Mouse (Mus musculus): ENCODE data around the gene Pim3. TPM values are rescaled to one million over a fixed set of nuclear protein-coding genes. Genes with fewer than 3 reads are reported as not detected.
A peak's percentile ranks its signal among the peaks of the same experiment; 100 is the strongest.

The Pim3 gene
- polyA plus RNA-seq, 1 experiment from 2014 or later = 43.6 TPM

- whole genome bisulfite sequencing = 10% methylated on average over 28 of the region's 28 CpGs
- peaks cover 14% of the 10 kb centered on the region for H3K4me1 ChIP-seq
- H3K9me3 ChIP-seq = no peaks in the 10 kb centered on the region
- DNase-seq (ENCODE audit: low spot score) = peak; percentile 87
- no peaks in the 10 kb centered on the region for H3K36me3 ChIP-seq (replicated peaks)
- peaks cover 13% of the 10 kb centered on the region for H3K27me3 ChIP-seq (replicated peaks; ENCODE audit: low read depth, poor library complexity, severe bottlenecking)
- H3K27ac ChIP-seq (replicated peaks) = no peak overlapping the region
- peak overlapping the region; percentile 40 for H3K4me3 ChIP-seq
Measured at GRCm38 (mm10) chr15:88876155-88877020, 14.4 kb downstream of the Pim3 start.

GRCm38 (mm10) chr15:88877021-88877400, 15.0 kb downstream of the Pim3 start:
- peaks cover 15% of the 10 kb centered on the region for H3K4me1 ChIP-seq
- no peaks in the 10 kb centered on the region for H3K9me3 ChIP-seq
- DNase-seq (ENCODE audit: low spot score) = no peak
- no peak overlapping the region for H3K4me3 ChIP-seq
- no peak overlapping the region for H3K27ac ChIP-seq (replicated peaks)
- H3K27me3 ChIP-seq (replicated peaks; ENCODE audit: low read depth, poor library complexity, severe bottlenecking) = peaks cover 13% of the 10 kb centered on the region
- 80% methylated on average over 10 of the region's 10 CpGs for WGBS
- no peaks in the 10 kb centered on the region for H3K36me3 ChIP-seq (replicated peaks)

- Histone ChIP-seq H3K9me3 (no peaks in the 10 kb centered on the region), H3K4me1 (peaks cover 5% of the 10 kb centered on the region), H3K36me3 (replicated peaks) (no peaks in the 10 kb centered on the region), H3K4me3 (no peak overlapping the region), H3K27ac (replicated peaks) (no peak overlapping the region), H3K27me3 (replicated peaks; ENCODE audit: low read depth, poor library complexity, severe bottlenecking) (peaks cover 4% of the 10 kb centered on the region; the same call in 1 of the 2 replicates)
- 60% methylated on average over 22 of the region's 22 CpGs for WGBS
- DNase-seq (ENCODE audit: low spot score) = no peak
Measured at GRCm38 (mm10) chr15:88881253-88882044, 19.5 kb downstream of the Pim3 start.

- Histone ChIP-seq H3K27me3 (replicated peaks; ENCODE audit: low read depth, poor library complexity, severe bottlenecking) (peaks cover 6% of the 10 kb centered on the region), H3K4me1 (peaks cover 4% of the 10 kb centered on the region), H3K27ac (replicated peaks) (no peak overlapping the region), H3K36me3 (replicated peaks) (no peaks in the 10 kb centered on the region), H3K9me3 (no peaks in the 10 kb centered on the region), H3K4me3 (no peak overlapping the region)
- WGBS = 71% methylated on average over 4 of the region's 4 CpGs
- DNase-seq (ENCODE audit: low spot score) = no peak
Measured at GRCm38 (mm10) chr15:88882851-88883250, 20.9 kb downstream of the Pim3 start.

GRCm38 (mm10) chr15:88883342-88883741, 21.4 kb downstream of the Pim3 start:
- no peak overlapping the region for H3K4me3 ChIP-seq
- H3K27ac ChIP-seq (replicated peaks) = no peak overlapping the region
- H3K27me3 ChIP-seq (replicated peaks; ENCODE audit: low read depth, poor library complexity, severe bottlenecking) = peaks cover 7% of the 10 kb centered on the region
- H3K9me3 ChIP-seq = no peaks in the 10 kb centered on the region
- peaks cover 4% of the 10 kb centered on the region for H3K4me1 ChIP-seq
- 90% methylated on average over 9 of the region's 9 CpGs for WGBS
- no peak for DNase-seq (ENCODE audit: low spot score)
- no peaks in the 10 kb centered on the region for H3K36me3 ChIP-seq (replicated peaks)

GRCm38 (mm10) chr15:88885376-88885775, 23.4 kb downstream of the Pim3 start:
- no peak for DNase-seq (ENCODE audit: low spot score)
- Histone ChIP-seq H3K36me3 (replicated peaks) (no peaks in the 10 kb centered on the region), H3K27ac (replicated peaks) (no peak overlapping the region), H3K4me3 (no peak overlapping the region), H3K4me1 (peaks cover 8% of the 10 kb centered on the region), H3K9me3 (no peaks in the 10 kb centered on the region), H3K27me3 (replicated peaks; ENCODE audit: low read depth, poor library complexity, severe bottlenecking) (peaks cover 25% of the 10 kb centered on the region)
- 85% methylated on average over 6 of the region's 6 CpGs for WGBS

GRCm38 (mm10) chr15:88889032-88889431, 27.0 kb downstream of the Pim3 start:
- Histone ChIP-seq H3K4me1 (peaks cover 19% of the 10 kb centered on the region), H3K36me3 (replicated peaks) (no peaks in the 10 kb centered on the region), H3K4me3 (no peak overlapping the region), H3K9me3 (no peaks in the 10 kb centered on the region), H3K27ac (replicated peaks) (no peak overlapping the region), H3K27me3 (replicated peaks; ENCODE audit: low read depth, poor library complexity, severe bottlenecking) (peaks cover 45% of the 10 kb centered on the region)
- 86% methylated on average over 3 of the region's 3 CpGs for WGBS
- no peak for DNase-seq (ENCODE audit: low spot score)

GRCm38 (mm10) chr15:88889994-88890393, 28.0 kb downstream of the Pim3 start:
- Histone ChIP-seq H3K27me3 (replicated peaks; ENCODE audit: low read depth, poor library complexity, severe bottlenecking) (peaks cover 48% of the 10 kb centered on the region), H3K36me3 (replicated peaks) (no peaks in the 10 kb centered on the region), H3K4me3 (peak overlapping the region; percentile 69), H3K27ac (replicated peaks) (no peak overlapping the region), H3K9me3 (no peaks in the 10 kb centered on the region), H3K4me1 (peaks cover 19% of the 10 kb centered on the region)
- WGBS = 81% methylated on average over 3 of the region's 3 CpGs
- DNase-seq (ENCODE audit: low spot score) = no peak

- peaks cover 19% of the 10 kb centered on the region for H3K4me1 ChIP-seq
- H3K27me3 ChIP-seq (replicated peaks; ENCODE audit: low read depth, poor library complexity, severe bottlenecking) = peaks cover 48% of the 10 kb centered on the region
- H3K9me3 ChIP-seq = no peaks in the 10 kb centered on the region
- peak; percentile 86 for DNase-seq (ENCODE audit: low spot score)
- no peaks in the 10 kb centered on the region for H3K36me3 ChIP-seq (replicated peaks)
- H3K27ac ChIP-seq (replicated peaks) = peak overlapping the region; percentile 78
- peak overlapping the region; percentile 69 for H3K4me3 ChIP-seq
- 2% methylated on average over 41 of the region's 41 CpGs for WGBS
Measured at GRCm38 (mm10) chr15:88890751-88891675, 29.0 kb downstream of the Pim3 start.

- Histone ChIP-seq H3K4me1 (peaks cover 19% of the 10 kb centered on the region), H3K27ac (replicated peaks) (no peak overlapping the region), H3K9me3 (no peaks in the 10 kb centered on the region), H3K36me3 (replicated peaks) (no peaks in the 10 kb centered on the region), H3K27me3 (replicated peaks; ENCODE audit: low read depth, poor library complexity, severe bottlenecking) (peaks cover 48% of the 10 kb centered on the region), H3K4me3 (peak overlapping the region; percentile 69)
- DNase-seq (ENCODE audit: low spot score) = no peak
- WGBS = 68% methylated on average over 8 of the region's 8 CpGs
Measured at GRCm38 (mm10) chr15:88891676-88892040, 29.7 kb downstream of the Pim3 start.

GRCm38 (mm10) chr15:88892252-88892651, 30.3 kb downstream of the Pim3 start:
- H3K27me3 ChIP-seq (replicated peaks; ENCODE audit: low read depth, poor library complexity, severe bottlenecking) = peaks cover 48% of the 10 kb centered on the region
- no peak overlapping the region for H3K4me3 ChIP-seq
- DNase-seq (ENCODE audit: low spot score) = no peak
- peaks cover 19% of the 10 kb centered on the region for H3K4me1 ChIP-seq
- 89% methylated on average over 1 of the region's 1 CpGs for WGBS
- no peaks in the 10 kb centered on the region for H3K36me3 ChIP-seq (replicated peaks)
- no peak overlapping the region for H3K27ac ChIP-seq (replicated peaks)
- H3K9me3 ChIP-seq = no peaks in the 10 kb centered on the region

GRCm38 (mm10) chr15:88892876-88893275, 30.9 kb downstream of the Pim3 start:
- Histone ChIP-seq H3K36me3 (replicated peaks) (no peaks in the 10 kb centered on the region), H3K9me3 (no peaks in the 10 kb centered on the region), H3K27ac (replicated peaks) (no peak overlapping the region), H3K4me3 (no peak overlapping the region), H3K4me1 (peaks cover 19% of the 10 kb centered on the region), H3K27me3 (replicated peaks; ENCODE audit: low read depth, poor library complexity, severe bottlenecking) (peaks cover 46% of the 10 kb centered on the region)
- WGBS = 85% methylated on average over 5 of the region's 5 CpGs
- DNase-seq (ENCODE audit: low spot score) = no peak

Measured in embryonic facial prominence, embryonic 10.5 days (tissue).